ENCODE assay signal across 8 mouse cellular contexts in the genomic region with DNA sequence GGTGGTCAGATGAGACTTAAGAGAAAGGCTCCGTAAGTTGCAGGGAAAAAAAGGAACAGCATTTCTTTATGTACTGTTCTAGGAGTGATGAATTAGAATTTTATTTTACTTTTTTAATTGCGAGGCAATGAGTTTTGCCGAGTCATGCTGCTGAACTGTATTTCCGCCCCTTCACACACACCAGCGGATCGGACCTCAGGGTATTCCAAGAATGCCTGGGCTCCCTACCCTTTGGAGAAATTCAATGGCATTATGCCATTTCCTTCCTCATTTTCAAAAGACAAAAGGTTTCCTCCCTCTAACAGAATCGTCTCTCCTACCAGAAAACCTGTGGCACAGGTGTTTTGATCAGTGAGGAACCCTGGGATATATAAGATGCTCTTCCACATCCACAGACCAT. TPM values are rescaled to one million over a fixed set of nuclear protein-coding genes. Genes with fewer than 3 reads are reported as not detected.
DNase-seq lines count a peak whose midpoint lies in the region; ATAC-seq and TF ChIP-seq lines count a peak whose summit lies in the region.

No protein-coding gene starts in this region.

- no peaks in the 10 kb centered on the region for H3K9me3 ChIP-seq in embryonic facial prominence, embryonic 15.5 days (replicated peaks)
- H3K9me3 ChIP-seq in limb, embryonic 10.5 days (replicated peaks): no peaks in the 10 kb centered on the region
- H3K9me3 ChIP-seq in neural tube, embryonic 15.5 days (replicated peaks): no peaks in the 10 kb centered on the region

- no peak for ATAC-seq in embryonic facial prominence, embryonic 15.5 days (ENCODE audit: insufficient number of reproducible peaks, low FRiP score, low TSS enrichment, low read depth)
- ATAC-seq in neural tube, embryonic 15.5 days (ENCODE audit: low FRiP score): no peak

- H3K4me3 ChIP-seq in layer of hippocampus, adult 2 months: peak overlapping the region; percentile 97
- peak overlapping the region; percentile 78 for H3K4me3 ChIP-seq in embryonic facial prominence, embryonic 15.5 days (replicated peaks)
- H3K4me3 ChIP-seq in limb, embryonic 10.5 days: peak overlapping the region; percentile 75
- peak overlapping the region; percentile 81 for H3K4me3 ChIP-seq in neural tube, embryonic 15.5 days (replicated peaks)

- no peak for TF ChIP-seq CTCF in layer of hippocampus, adult 2 months (conservative IDR thresholded peaks at IDR 0.05)

- H3K4me2 ChIP-seq in embryonic facial prominence, embryonic 15.5 days (replicated peaks): peak overlapping the region; percentile 70
- peak overlapping the region; percentile 85 for H3K4me2 ChIP-seq in neural tube, embryonic 15.5 days

- WGBS in embryonic facial prominence, embryonic 15.5 days: 37% methylated on average over 7 of the region's 7 CpGs
- WGBS in limb, embryonic 10.5 days: 76% methylated on average over 7 of the region's 7 CpGs
- 83% methylated on average over 7 of the region's 7 CpGs for WGBS in neural tube, embryonic 15.5 days

- H3K27ac ChIP-seq in layer of hippocampus, adult 2 months: peak overlapping the region; percentile 99
- H3K27ac ChIP-seq in embryonic facial prominence, embryonic 15.5 days (replicated peaks): no peak overlapping the region
- H3K27ac ChIP-seq in limb, embryonic 10.5 days: peak overlapping the region; percentile 93; the same call in 1 of the 2 replicates
- H3K27ac ChIP-seq in neural tube, embryonic 15.5 days (replicated peaks): no peak overlapping the region

- H3K36me3 ChIP-seq in embryonic facial prominence, embryonic 15.5 days: peaks cover 14% of the 10 kb centered on the region
- H3K36me3 ChIP-seq in limb, embryonic 10.5 days: peaks cover 45% of the 10 kb centered on the region
- H3K36me3 ChIP-seq in neural tube, embryonic 15.5 days: peaks cover 10% of the 10 kb centered on the region

- no peak for DNase-seq in layer of hippocampus, adult 2 months (ENCODE audit: low spot score in 2 of 2)
- DNase-seq in layer of hippocampus, postnatal 14 days (ENCODE audit: low spot score in 2 of 2): no peak
- no peak for DNase-seq in limb, embryonic 10.5 days (ENCODE audit: low spot score)
- DNase-seq in frontal cortex, adult 2 months (ENCODE audit: extremely low spot score in 1 of 2, low spot score in 1 of 2): no peak
- no peak for DNase-seq in cerebellum, adult 8-10 months
- DNase-seq in gastrocnemius, postnatal 4 days (ENCODE audit: low spot score in 2 of 2): no peak

- no peaks in the 10 kb centered on the region for H3K27me3 ChIP-seq in embryonic facial prominence, embryonic 15.5 days
- no peaks in the 10 kb centered on the region for H3K27me3 ChIP-seq in limb, embryonic 10.5 days (ENCODE audit: low read depth, poor library complexity, severe bottlenecking)
- H3K27me3 ChIP-seq in neural tube, embryonic 15.5 days (replicated peaks): no peaks in the 10 kb centered on the region

- peaks cover 36% of the 10 kb centered on the region for H3K4me1 ChIP-seq in embryonic facial prominence, embryonic 15.5 days
- peaks cover 33% of the 10 kb centered on the region for H3K4me1 ChIP-seq in limb, embryonic 10.5 days
- H3K4me1 ChIP-seq in neural tube, embryonic 15.5 days: peaks cover 32% of the 10 kb centered on the region

- no peak overlapping the region for H3K9ac ChIP-seq in embryonic facial prominence, embryonic 15.5 days
- 0 out of 2 replicates have a peak overlapping the region, but pooled peaks have one; percentile 82 for H3K9ac ChIP-seq in neural tube, embryonic 15.5 days (replicated peaks)

RNA-seq across cellular contexts. Expression of a gene that starts 2.3 kb away (rescaled TPM):
- total RNA-seq in layer of hippocampus, adult 2 months (2021): 100 to 1,000 TPM; 328 to 335 TPM
- total RNA-seq in layer of hippocampus, postnatal 14 days (2021): 100 to 1,000 TPM; 268 to 278 TPM
- 342 and 372 TPM in 2 replicates for polyA plus RNA-seq in embryonic facial prominence, embryonic 15.5 days (2015; fragmentation: Nextera tagmentation; extraction: Ambion mirVana)
- polyA plus RNA-seq in limb, embryonic 10.5 days (2016; fragmentation: Nextera tagmentation; extraction: Ambion mirVana): 799 and 1,001 TPM in 2 replicates
- 168 and 232 TPM in 2 replicates for polyA plus RNA-seq in neural tube, embryonic 15.5 days (2015; fragmentation: Nextera tagmentation; extraction: Ambion mirVana)
- polyA plus RNA-seq in frontal cortex, adult 2 months (2012; rRNA removed): 404 and 494 TPM in 2 replicates
- total RNA-seq in gastrocnemius, postnatal 4 days (2021): 10 to 100 TPM; 75.6 to 81.5 TPM

Comparison
In these comparisons a context has a peak if more than half of its experiments do, and no peak if none do; other contexts are left out.
1. H3K27ac ChIP-seq: peak in layer of hippocampus, adult 2 months (single experiment) and limb, embryonic 10.5 days (single experiment); none in embryonic facial prominence, embryonic 15.5 days (single experiment) and neural tube, embryonic 15.5 days (single experiment).
2. Peak in every context shown above with its lines, with median percentiles within 50 percentile points of each other: H3K4me3 ChIP-seq.